Mouse (Mus musculus) MEL (cell line): ENCODE data around the gene Asns. TPM values are rescaled to one million over a fixed set of nuclear protein-coding genes. Genes with fewer than 3 reads are reported as not detected.

Source experiments
- DNase-seq: peaks from one replicate; pipeline ENCODE4 v3.0.0; 2011; ENCODE audit warnings: low read depth, low spot score
- H3K27ac ChIP-seq: 2 replicates; pipeline ENCODE4 v1.5.1; 2012; ENCODE audit warnings: low read depth, mild to moderate bottlenecking, control low read depth, low read length, moderate library complexity; ENCODE audit not compliant: control insufficient read depth
- H3K27me3 ChIP-seq, 2 experiments: fragments of 150-350 bp in 1 of 2; sonication (generic) in 1 of 2; 2 replicates each; pipeline ENCODE4 v1.6.1; 2012; ENCODE audit warnings: low read length in 2 of 2, mild to moderate bottlenecking in 2 of 2, improper control_type of control experiment in 1 of 2, moderate library complexity in 1 of 2; ENCODE audit not compliant: insufficient read depth in 2 of 2, control insufficient read depth in 1 of 2
- H3K36me3 ChIP-seq, 2 experiments: 2 replicates each; pipeline ENCODE4 v1.6.1; 2012 to 2014; ENCODE audit warnings: low read length in 2 of 2, improper control_type of control experiment in 1 of 2, inconsistent platforms in 1 of 2, mild to moderate bottlenecking in 1 of 2; ENCODE audit not compliant: insufficient read depth in 2 of 2, control insufficient read depth in 1 of 2
- H3K4me1 ChIP-seq, 2 experiments: fragments of 150-350 bp in 1 of 2; sonication (generic) in 1 of 2; 2 replicates each; pipeline ENCODE4 v1.6.1; 2012; ENCODE audit warnings: low read length in 2 of 2, improper control_type of control experiment in 1 of 2, mild to moderate bottlenecking in 1 of 2; ENCODE audit not compliant: insufficient read depth in 2 of 2, control insufficient read depth in 1 of 2
- H3K4me3 ChIP-seq, 2 experiments: fragments of 150-350 bp in 1 of 2; sonication (generic) in 1 of 2; 2 replicates each; pipeline ENCODE4 v1.5.1; 2012; ENCODE audit warnings: low read depth in 2 of 2, low read length in 2 of 2, mild to moderate bottlenecking in 2 of 2, moderate library complexity in 2 of 2, control low read depth in 1 of 2, improper control_type of control experiment in 1 of 2; ENCODE audit not compliant: control insufficient read depth in 1 of 2, insufficient read depth in 1 of 2
- H3K79me2 ChIP-seq: 2 replicates; pipeline ENCODE4 v1.6.1; 2012; ENCODE audit warnings: mild to moderate bottlenecking, low read length, moderate library complexity; ENCODE audit not compliant: control insufficient read depth, poor library complexity, insufficient read depth
- H3K9ac ChIP-seq: 2 replicates; pipeline ENCODE4 v1.6.1; 2012; ENCODE audit warnings: low read depth, mild to moderate bottlenecking, control low read depth, low read length, moderate library complexity; ENCODE audit not compliant: control insufficient read depth, poor library complexity, severe bottlenecking
- H3K9me3 ChIP-seq: fragments of 150-350 bp; sonication (generic); replicated peaks from 2 replicates; pipeline ENCODE4 v1.6.1; 2012; ENCODE audit warnings: mild to moderate bottlenecking, low read length, improper control_type of control experiment, moderate library complexity; ENCODE audit not compliant: insufficient read depth
- CTCF ChIP-seq, 3 experiments: IDR thresholded peaks in 2 of 3; conservative IDR thresholded peaks in 1 of 3; 2 replicates each; pipeline ENCODE4 v1.5.1; 2011 to 2012; ENCODE audit warnings: low read length in 3 of 3, low read depth in 2 of 3, mild to moderate bottlenecking in 2 of 3, improper control_type of control experiment in 1 of 3, inconsistent platforms in 1 of 3, mixed read lengths in 1 of 3, moderate library complexity in 1 of 3; ENCODE audit not compliant: control insufficient read depth in 1 of 3, insufficient read depth in 1 of 3, poor library complexity in 1 of 3, severe bottlenecking in 1 of 3
- ELF1 ChIP-seq: IDR thresholded peaks from 2 replicates; pipeline ENCODE4 v1.6.1; 2014; ENCODE audit warnings: low read depth, mild to moderate bottlenecking, inconsistent platforms, low read length, improper control_type of control experiment, moderate library complexity
- MAFK ChIP-seq: IDR thresholded peaks from 2 replicates; pipeline ENCODE4 v1.6.1; 2011; ENCODE audit warnings: low read depth, mild to moderate bottlenecking, low read length, improper control_type of control experiment, borderline replicate concordance
- MAX ChIP-seq: IDR thresholded peaks from 2 replicates; pipeline ENCODE4 v1.6.1; 2011; ENCODE audit warnings: low read length, improper control_type of control experiment
- MYB ChIP-seq: IDR thresholded peaks from 2 replicates; pipeline ENCODE4 v1.6.1; 2011; ENCODE audit warnings: mild to moderate bottlenecking, low read depth, low read length, improper control_type of control experiment
- NELFE ChIP-seq: IDR thresholded peaks from 2 replicates; pipeline ENCODE4 v1.6.1; 2011; ENCODE audit warnings: low read depth, low read length, improper control_type of control experiment
- POLR2A ChIP-seq, 2 experiments: IDR thresholded peaks; 2 replicates each; pipeline ENCODE4 v1.6.1; 2011 to 2012; ENCODE audit warnings: low read length in 2 of 2, mild to moderate bottlenecking in 2 of 2, control low read depth in 1 of 2, improper control_type of control experiment in 1 of 2, low read depth in 1 of 2, moderate library complexity in 1 of 2; ENCODE audit not compliant: control insufficient read depth in 1 of 2, insufficient read depth in 1 of 2, poor library complexity in 1 of 2
- RAD21 ChIP-seq: IDR thresholded peaks from 2 replicates; pipeline ENCODE4 v1.6.1; 2011; ENCODE audit warnings: mild to moderate bottlenecking, low read depth, low read length, improper control_type of control experiment
- SMC3 ChIP-seq: IDR thresholded peaks from 2 replicates; pipeline ENCODE4 v1.6.1; 2011; ENCODE audit warnings: low read depth, low read length, improper control_type of control experiment
- USF2 ChIP-seq, 2 experiments: IDR thresholded peaks; 2 replicates each; pipeline ENCODE4 v1.6.1; 2011 to 2012; ENCODE audit warnings: improper control_type of control experiment in 2 of 2, low read length in 2 of 2, borderline replicate concordance in 1 of 2, inconsistent platforms in 1 of 2, low read depth in 1 of 2, mild to moderate bottlenecking in 1 of 2; ENCODE audit not compliant: insufficient read depth in 1 of 2
- ZC3H11A ChIP-seq: IDR thresholded peaks from 2 replicates; pipeline ENCODE4 v1.6.1; 2012; ENCODE audit warnings: low read depth, mild to moderate bottlenecking, inconsistent platforms, low read length, improper control_type of control experiment
- ZNF384 ChIP-seq: IDR thresholded peaks from 2 replicates; pipeline ENCODE4 v1.6.1; 2012; ENCODE audit warnings: low read depth, mild to moderate bottlenecking, inconsistent platforms, low read length, improper control_type of control experiment
- polyA plus RNA-seq, 2 experiments: library from polyadenylated mRNA; stranded (reverse) in 1 of 2; unstranded in 1 of 2; fragments of >175 nt in 1 of 2; fragments of >200 nt in 1 of 2; gene quantifications; 2 replicates each; pipeline versions ENCODE4 v1.2.1 to v1.2.4; 2012; ENCODE audit warnings: low replicate concordance in 2 of 2, low read depth in 1 of 2; ENCODE audit not compliant: insufficient read length in 2 of 2, insufficient read depth in 1 of 2, missing spikeins in 1 of 2
- total RNA-seq: library from RNA; depleted of rRNA; stranded (reverse); fragments of 300-350 nt; gene quantifications from 2 replicates; pipeline ENCODE4 v1.2.3, GENCODE M21; 2012

Gene Asns
- total and polyA plus RNA-seq, 3 experiments = 342 to 792 TPM; not detected in 1

DNA sequence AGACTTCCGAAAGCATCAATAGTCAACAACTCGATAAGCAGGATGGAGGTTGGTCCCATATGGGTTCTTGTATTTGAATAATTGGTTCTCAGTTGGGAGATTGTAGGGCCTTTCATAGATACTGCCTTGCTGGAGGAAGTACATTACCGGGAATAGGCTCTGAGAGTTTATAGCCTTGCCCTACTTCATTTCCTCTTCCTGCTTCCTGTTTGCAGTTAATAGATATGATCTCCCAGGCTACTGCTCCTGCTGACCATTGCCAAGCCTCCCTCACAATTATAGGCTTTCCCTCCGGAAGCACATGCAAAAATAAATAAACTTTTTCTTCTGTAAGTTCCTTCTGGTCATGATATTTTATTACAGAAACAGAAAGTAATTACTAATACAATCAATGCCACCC is 31.6 kb downstream of the Asns start:
- peaks cover 0 to 1% of the 10 kb centered on the region in 2 experiments; a peak in 3 of 4 replicates for H3K27me3 ChIP-seq
- H3K36me3 ChIP-seq = peaks cover 0 to 9% of the 10 kb centered on the region in 2 experiments; a peak in 2 of 4 replicates
- DNase-seq = peak; percentile 30
- no peak overlapping the region for H3K9ac ChIP-seq
- H3K4me3 ChIP-seq = no peak overlapping the region
- H3K27ac ChIP-seq = no peak overlapping the region
- H3K79me2 ChIP-seq = no peaks in the 10 kb centered on the region
- peaks cover 0 to 4% of the 10 kb centered on the region in 2 experiments; a peak in 2 of 4 replicates for H3K4me1 ChIP-seq
- H3K9me3 ChIP-seq = no peaks in the 10 kb centered on the region
- no peak for TF ChIP-seq USF2 (IDR thresholded peaks at IDR 0.05; ENCODE audit: borderline replicate concordance in 1 of 2, insufficient read depth in 1 of 2, low read depth in 1 of 2, low read length in 2 of 2)
- peak; percentile 30; the same call in 1 of the 2 replicates for TF ChIP-seq ELF1
- no peak for TF ChIP-seq CTCF (IDR thresholded peaks at IDR 0.05 in 2 of 3, conservative IDR thresholded peaks at IDR 0.05 in 1 of 3; ENCODE audit: control insufficient read depth in 1 of 3, insufficient read depth in 1 of 3, low read depth in 2 of 3, low read length in 3 of 3, poor library complexity in 1 of 3, severe bottlenecking in 1 of 3)

DNA sequence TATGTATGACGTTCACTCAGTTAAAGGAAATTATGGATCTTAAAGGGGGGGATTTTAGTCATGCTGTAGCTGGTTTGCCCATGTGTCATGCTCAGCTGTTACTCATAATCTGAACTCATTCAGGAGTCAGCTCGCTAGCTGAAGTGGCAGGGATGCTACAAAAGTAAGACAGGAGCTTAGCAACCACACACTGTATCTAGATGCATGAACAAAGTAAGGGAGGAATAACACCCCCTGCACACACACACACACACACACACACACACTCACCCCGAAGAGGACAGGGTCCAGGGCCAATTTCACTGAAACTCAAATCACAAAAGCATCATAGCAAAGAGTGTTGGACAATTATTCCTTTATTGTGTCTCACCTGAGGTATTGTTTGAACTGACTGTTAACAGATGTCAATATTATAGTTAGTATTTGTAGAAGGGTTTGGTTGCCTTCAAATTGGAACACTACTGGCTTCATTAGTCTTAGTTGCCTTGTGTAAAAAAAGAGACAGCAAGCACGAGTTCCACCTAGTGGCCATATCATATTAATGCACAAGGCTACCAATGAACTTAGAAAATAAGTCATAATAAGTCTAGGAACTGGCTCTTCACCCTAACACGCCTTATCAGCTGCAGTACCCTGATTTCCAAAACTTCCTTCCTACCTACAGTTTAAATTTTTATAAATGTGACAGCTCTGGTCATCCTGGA is 32.5 kb downstream of the Asns start:
- Histone ChIP-seq H3K9ac (no peak overlapping the region), H3K9me3 (no peaks in the 10 kb centered on the region)
- TF ChIP-seq ZC3H11A (peak; percentile 73), SMC3 (peak; percentile 85), MAFK (no peak), RAD21 (peak; percentile 87), ZNF384 (peak; percentile 68; the same call in 1 of the 2 replicates), MYB (no peak), CTCF (IDR thresholded peaks at IDR 0.05 in 2 of 3, conservative IDR thresholded peaks at IDR 0.05 in 1 of 3; ENCODE audit: control insufficient read depth in 1 of 3, insufficient read depth in 1 of 3, low read depth in 2 of 3, low read length in 3 of 3, poor library complexity in 1 of 3, severe bottlenecking in 1 of 3) (peak; percentile 11 to 82 (median 71); a peak in 4 of 6 replicates)
- TF ChIP-seq, all 39 proteins: peak for 5
- Histone ChIP-seq H3K4me3 (no peak overlapping the region), H3K4me1 (peaks cover 0 to 4% of the 10 kb centered on the region in 2 experiments; a peak in 2 of 4 replicates), H3K27me3 (peaks cover 1% of the 10 kb centered on the region in 2 experiments; a peak in 3 of 4 replicates), H3K36me3 (peaks cover 0 to 9% of the 10 kb centered on the region in 2 experiments; a peak in 2 of 4 replicates), H3K79me2 (no peaks in the 10 kb centered on the region), H3K27ac (no peak overlapping the region)
- peak; percentile 81 for DNase-seq

DNA sequence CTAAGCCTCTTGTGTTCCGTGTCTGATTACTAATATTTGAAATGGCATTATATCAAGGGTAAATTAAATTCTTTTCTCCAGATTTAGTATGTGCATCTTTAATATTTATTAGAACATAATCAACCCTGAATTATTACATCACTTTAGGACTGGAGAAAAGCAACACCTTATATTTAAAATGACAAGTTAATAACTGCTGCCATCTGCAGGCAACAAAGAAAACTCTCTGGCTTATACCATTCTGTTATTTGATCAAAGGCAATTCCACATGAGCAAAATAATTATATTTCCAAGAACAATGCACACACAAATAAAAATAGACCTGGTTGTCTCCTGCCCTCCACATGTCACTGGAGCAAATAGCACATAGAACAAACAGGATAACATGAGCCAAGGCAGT is 36.5 kb downstream of the Asns start:
- Histone ChIP-seq H3K4me3 (no peak overlapping the region), H3K79me2 (no peaks in the 10 kb centered on the region), H3K27ac (no peak overlapping the region), H3K4me1 (peaks cover 0 to 4% of the 10 kb centered on the region in 2 experiments; a peak in 2 of 4 replicates), H3K27me3 (peaks cover 3% of the 10 kb centered on the region in 2 experiments), H3K9me3 (no peaks in the 10 kb centered on the region), H3K9ac (no peak overlapping the region), H3K36me3 (peaks cover 0 to 7% of the 10 kb centered on the region in 2 experiments; a peak in 2 of 4 replicates)
- TF ChIP-seq NELFE (no peak), ZNF384 (no peak), CTCF (IDR thresholded peaks at IDR 0.05 in 2 of 3, conservative IDR thresholded peaks at IDR 0.05 in 1 of 3; ENCODE audit: control insufficient read depth in 1 of 3, insufficient read depth in 1 of 3, low read depth in 2 of 3, low read length in 3 of 3, poor library complexity in 1 of 3, severe bottlenecking in 1 of 3) (peak in 1 of 3 experiments; percentile 59; a peak in 2 of 6 replicates), MAX (no peak), RAD21 (peak; percentile 68), SMC3 (peak; percentile 61), MAFK (no peak), POLR2A (IDR thresholded peaks at IDR 0.05; ENCODE audit: control insufficient read depth in 1 of 2, insufficient read depth in 1 of 2, low read depth in 1 of 2, low read length in 2 of 2, poor library complexity in 1 of 2) (no peak)
- DNase-seq = no peak
